Mouse (Mus musculus): ENCODE results near the gene Kcne1l.

Gene Kcne1l

DNA sequence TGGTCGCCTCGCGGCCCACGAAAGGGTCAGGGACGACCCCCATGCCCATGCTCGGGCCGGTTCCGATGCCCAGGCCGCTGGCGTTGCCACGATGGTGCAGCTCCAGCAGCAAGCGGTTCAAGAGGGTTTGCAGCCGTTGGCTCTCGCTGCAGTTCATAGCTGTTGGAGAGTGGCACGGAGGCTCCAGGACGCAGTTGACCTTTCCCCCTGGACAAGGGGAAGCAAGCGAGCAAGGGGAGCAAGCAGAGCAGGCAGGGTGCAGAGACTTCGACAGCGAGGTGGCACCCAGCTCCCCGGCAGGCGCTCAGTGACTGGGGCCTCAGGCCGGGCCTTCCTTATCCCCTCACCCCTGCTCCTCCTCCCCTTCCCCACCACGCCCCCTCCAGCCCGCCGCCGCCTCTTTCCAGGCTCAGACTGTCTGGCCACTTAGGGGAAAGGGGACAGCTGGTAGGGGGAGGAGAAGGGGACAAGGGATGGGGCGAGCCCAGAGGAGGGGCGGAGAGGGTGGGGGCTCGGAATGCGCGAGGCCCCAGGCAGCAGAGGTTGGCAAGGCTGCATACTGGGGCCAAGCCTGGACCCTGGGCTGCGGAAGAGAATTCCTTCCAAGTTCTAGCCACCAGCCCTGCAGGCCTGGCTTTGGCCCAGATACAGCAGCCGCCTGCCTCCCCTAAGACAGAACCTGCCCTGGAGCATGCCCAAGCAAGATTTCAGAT lies at the start of gene Kcne1l:
Gene Kcne1l, minus strand, starts transcription at position 426 of the 713 bp plus-strand sequence.
- peak; percentile 27 for DNase-seq

DNA sequence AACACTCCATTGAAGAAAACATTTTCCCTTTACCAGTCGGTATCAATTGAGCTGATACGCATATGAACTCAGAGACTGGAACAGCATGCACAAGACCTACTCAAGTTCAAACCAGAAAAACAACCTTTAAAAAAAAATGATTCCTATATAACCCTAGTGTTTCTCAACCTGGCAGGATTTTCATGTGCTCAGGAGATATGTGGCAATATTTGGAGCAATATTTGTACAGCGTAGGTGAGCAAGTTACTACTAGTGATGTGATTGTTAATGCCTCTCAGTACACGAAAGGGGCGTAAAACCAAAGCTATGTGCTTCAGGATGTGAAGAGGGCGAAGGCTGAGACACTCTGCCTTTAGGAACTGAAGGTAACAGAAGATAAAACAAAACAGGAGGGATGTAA lies 30.1 kb upstream of the Kcne1l start:
- no peak for DNase-seq

DNA sequence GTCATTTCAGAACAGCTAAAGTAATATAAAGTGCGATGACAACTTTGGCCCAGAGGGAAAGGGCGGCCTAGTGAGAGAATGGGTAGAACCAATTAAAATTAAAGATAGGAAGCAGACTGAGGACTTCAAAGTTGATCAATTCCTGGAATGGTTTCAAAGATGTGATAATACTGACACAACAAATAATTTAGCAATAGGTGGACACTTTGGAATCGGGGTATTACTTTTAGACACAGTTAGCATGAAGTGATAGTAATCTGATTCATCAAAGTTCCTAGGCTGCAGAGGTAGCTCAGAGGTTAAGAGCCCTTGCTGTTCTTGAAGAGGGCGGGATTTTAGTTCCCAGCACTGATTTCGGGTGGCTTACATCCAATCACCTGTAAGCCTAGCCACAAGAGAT lies 29.4 kb upstream of the Kcne1l start:
- no peak for DNase-seq

DNA sequence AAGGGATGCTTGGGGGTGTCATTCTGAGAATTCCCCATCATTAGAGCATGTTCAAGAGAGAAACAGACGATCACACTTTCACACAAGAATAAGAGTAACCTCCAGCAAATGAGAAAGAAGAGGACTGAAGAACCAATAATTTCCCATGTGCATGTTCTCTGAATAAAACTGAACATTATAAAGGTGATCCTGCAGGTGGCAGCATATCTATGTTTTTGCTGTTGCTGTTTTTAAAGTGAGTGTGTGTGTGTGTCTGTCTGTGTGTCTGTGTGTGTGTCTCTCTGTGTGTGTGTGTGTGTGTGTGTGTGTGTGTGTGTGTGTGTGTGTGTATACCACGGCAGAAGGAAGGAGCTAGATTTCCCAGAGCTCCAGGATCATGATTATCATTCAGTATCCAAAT lies 19.7 kb upstream of the Kcne1l start:
- no peak for DNase-seq

DNA sequence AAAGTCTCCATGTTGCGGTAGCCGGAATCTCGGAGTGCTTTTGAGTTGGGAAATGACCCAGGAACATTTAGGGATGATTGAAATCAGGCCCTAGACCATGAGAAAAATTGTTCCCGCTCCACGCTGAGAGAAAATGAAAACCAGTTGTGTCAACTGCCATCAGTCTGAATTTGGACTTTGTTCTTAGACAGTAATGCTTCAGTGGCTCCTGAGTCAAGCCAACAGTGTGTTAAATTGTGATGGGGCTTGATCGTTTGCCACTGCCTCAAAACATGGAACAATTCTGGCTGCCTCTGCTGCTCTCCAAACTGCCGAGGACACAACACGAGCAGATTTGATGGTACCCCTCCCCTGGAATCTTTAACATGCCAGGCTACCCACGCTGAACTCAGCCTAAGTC lies 10.0 kb upstream of the Kcne1l start:
- no peak for DNase-seq

DNA sequence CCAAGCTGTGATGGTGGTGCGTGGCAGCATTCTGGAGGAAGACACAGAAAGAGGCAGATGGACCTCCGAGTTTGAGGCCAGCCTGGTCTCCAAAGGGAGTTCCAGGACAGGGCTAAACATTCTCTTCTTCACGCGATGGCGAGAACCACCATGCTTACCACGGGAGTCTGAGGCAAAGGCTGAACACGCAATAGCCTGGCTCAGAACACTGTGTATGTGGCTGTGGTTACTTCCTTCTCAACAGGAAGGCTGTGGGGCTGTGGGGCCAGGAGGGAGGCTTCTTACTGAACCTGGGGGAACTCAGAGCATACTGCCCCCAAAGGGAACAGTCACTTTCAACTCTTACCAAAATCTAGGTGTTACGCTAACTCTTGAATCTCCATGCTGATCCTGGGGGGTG lies 9.2 kb upstream of the Kcne1l start:
- no peak for DNase-seq

DNA sequence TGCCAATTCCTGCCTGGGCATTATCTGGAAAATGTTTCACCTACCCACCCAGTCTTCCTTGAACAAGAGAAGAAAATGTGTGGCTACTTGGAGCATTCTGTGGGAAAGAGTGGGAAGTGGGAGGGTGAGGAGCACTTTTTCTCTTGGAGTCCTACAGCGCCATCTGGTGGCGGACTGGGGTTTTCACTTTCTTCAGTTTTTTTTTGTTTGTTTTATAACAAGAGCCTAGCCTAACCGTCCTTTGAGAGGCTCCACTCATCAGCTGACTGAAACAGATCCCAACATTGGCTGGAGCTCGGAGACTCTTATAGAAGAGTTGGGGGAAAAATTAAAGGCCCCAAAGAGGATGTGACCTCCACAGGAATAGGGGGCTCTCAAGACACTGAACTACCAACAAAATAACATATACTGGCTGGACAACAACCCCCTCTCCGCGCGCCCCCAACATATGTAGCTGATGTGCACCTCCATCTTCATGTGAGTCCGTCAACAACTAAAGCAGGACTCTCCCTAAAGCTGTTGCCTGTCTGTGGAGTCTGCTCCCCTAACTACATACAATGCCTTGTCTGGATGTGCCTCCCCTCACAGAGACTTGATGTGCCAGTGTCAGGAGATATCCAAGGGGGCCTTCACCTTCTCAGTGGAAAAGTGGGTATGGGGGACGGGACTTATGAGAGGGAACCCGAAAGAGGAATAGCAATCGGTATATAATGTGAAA lies 8.4 kb upstream of the Kcne1l start:
- peak; percentile 80 for DNase-seq

DNA sequence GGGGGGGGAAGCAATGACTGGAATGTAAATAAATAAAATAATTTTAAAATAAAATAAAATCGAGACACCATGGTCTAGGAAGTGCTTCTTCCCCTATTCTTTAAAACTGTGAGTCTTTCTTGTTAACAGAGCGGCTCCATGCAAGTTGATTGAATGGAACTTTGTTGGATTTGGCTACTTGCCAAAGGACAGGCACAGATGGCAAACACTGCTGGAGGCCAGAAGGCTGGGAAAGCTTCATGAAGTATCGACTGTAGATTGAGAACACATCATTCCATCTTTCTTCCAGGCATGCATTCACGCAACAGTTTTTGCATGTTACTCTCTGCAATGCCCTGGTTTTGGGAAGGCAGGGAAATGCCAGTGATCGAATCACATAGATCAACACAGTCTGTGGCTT lies 4.3 kb upstream of the Kcne1l start:
- DNase-seq = no peak

DNA sequence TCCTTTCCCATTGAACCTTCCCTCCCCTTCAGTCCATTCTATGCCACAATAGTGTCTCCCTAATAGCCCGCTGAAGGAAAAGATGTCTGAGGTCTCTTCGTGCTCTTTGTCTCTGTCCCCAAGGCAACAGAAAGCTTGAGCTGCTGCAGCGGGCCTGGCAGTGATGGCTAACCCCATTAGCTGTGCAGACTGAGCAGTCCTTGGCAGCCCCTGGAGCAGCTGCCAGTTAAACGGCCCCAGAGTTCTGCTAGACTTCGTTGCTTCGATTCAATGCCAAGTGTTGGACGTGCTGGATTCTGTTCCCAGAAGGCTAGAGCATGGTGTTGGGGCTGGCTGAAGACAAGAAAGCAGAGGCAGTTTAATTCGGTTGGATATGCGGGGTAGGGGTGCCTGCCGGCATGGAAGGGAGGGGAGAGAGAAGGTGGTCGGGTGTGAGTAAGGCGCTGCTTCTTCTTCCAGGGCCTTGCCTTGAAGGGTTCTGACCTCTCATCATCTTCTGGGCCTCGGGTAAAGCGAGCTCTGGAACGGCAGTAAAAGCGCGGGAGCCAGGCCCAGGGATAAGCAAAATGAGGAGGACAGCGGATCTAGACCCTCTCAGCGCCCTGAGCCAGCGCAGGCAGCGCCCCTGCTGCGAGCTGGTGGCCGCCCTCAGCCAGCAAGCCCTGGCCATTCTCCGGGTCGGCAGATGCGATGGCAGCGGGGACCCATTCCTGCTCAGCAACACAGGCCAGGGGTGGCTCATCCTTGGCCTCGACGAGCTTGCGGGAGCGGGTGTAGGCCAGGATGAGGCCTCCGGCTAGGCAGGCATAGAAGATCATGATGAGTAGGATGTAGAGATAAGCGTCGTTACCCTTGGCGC lies 855 bp downstream of the Kcne1l start:
- peak; percentile 7 for DNase-seq

DNA sequence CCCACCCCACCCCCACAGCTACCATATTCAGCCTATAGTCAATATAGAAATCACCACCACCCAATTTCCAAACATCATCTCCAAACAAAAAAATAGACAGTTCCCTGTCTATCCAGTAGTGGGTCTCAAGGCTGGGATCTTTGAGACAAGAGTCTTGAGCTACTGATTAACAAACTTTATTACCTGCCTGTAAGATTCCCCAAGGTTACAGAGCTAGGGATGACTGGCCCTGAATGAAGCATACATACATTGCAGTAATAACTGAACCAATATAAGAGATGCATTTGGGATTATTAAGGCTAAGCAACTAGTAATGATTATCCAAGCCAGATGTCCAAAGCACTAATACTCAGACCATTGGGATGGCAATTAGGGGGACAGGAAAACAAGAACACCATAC lies 1.5 kb downstream of the Kcne1l start:
- no peak for DNase-seq

DNA sequence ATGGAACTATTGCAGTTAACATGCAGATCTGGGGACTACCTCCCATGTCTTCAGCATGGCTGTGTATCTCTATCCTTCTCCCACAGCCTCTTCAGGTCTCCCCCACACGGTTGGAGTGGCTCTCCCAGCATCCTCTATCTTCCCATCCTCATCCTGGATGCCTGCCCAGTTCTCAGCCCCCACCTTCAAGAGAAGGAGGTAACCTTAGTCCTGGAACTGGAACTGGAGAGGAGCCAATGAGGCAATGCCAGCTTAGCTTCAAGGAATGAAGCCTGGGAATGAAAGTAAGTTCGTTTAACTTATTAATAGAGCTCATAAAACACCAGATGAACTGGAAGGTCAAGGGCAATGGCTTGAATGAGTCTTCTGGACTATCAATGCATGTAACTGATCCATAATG lies 2.6 kb downstream of the Kcne1l start:
- peak; percentile 69 for DNase-seq

DNA sequence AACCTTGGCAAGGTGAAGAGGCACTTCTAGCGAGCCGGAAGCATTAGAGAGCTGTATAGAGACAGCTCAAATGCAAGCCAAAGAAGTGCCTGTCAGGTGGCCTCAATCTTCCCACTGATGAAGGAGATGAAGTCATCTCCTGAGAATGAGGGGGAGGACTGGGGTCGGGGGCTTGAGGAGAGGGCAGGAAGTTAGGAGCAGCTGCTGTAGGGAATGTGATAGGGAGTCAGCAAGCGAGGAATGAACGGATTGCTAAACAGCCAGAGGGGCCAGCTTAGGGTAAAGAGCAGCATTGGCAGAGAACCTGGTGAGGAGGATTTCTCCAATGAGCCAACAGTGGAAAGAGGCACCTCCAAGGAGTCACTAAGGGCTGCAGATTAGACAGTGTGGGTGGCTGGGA lies 20.2 kb downstream of the Kcne1l start:
- no peak for DNase-seq

DNA sequence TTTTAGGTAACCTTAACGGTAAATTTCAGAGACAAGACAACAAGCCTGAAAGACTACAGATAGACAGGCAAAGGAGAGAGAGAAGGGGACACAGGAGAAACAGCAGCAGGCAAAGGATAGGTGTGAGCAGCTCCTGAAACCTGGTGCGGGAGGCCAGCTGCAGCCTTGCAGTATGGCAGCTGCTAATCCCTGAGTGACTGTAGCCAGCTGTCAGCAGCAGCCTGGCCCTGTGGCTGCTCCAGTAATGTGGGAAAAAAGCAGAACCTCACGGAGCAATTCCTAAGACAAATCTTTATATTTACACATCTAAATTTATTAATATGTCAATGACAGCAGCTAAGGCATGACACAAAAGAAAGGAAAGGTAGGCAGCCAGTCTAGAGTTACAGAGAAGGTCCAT lies 29.5 kb downstream of the Kcne1l start:
- no peak for DNase-seq

DNA sequence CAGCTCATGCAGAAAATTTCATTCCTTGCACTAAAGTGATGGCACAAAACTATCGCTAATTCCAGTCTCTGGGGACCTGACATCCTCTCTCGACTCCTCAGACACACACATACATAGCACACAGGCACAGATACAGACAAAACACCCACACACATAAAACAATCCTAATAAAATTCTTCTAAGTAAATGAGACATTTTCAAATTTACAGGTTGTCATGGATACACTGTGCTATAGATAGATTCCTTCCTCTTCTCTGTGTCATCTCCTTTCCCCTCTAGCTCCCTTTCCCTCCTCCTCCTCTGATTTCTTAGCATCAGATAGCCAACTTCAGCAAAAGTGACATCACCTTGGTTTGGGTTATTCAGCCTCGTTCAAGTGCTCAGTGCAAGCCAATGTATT lies 30.1 kb downstream of the Kcne1l start:
- no peak for DNase-seq

All from kidney, postnatal 10 days (tissue).